Comparison of ENCODE assay signal across 9 mouse cellular contexts in genomic region chr1:62786255-62786654, GRCm38 (mm10).
DNase-seq lines count a peak whose midpoint lies in the region; ATAC-seq and TF ChIP-seq lines count a peak whose summit lies in the region.
"Had no signal": no experiment of that assay in that cellular context is flagged by ENCODE, and none has a peak within 500 bp of the region (broad histone marks: within the 10 kb centered on the region; RNA-seq: fewer than 3 reads in every experiment).

No protein-coding gene starts in this region.

- H3K4me1 ChIP-seq in heart, postnatal 0 days (ENCODE audit: control insufficient read depth, insufficient read depth): peaks cover 10% of the 10 kb centered on the region
- peaks cover 8% of the 10 kb centered on the region for H3K4me1 ChIP-seq in heart, embryonic 11.5 days (ENCODE audit: control insufficient read depth, insufficient read depth, low read length)
- H3K4me1 ChIP-seq in embryonic facial prominence, embryonic 11.5 days (ENCODE audit: control insufficient read depth, insufficient read depth, low read length): no peaks in the 10 kb centered on the region

- no peaks in the 10 kb centered on the region for H3K9me3 ChIP-seq in heart, postnatal 0 days (replicated peaks; ENCODE audit: control insufficient read depth, low read length)
- H3K9me3 ChIP-seq in heart, embryonic 11.5 days (replicated peaks; ENCODE audit: control insufficient read depth, low read length): no peaks in the 10 kb centered on the region
- H3K9me3 ChIP-seq in embryonic facial prominence, embryonic 11.5 days (replicated peaks; ENCODE audit: control insufficient read depth, low read length): no peaks in the 10 kb centered on the region
- H3K9me3 ChIP-seq: hindbrain, embryonic 15.5 days had no signal

- no peak overlapping the region for H3K4me3 ChIP-seq in heart, postnatal 0 days (ENCODE audit: low read depth, low read length)
- no peak overlapping the region for H3K4me3 ChIP-seq in heart, embryonic 11.5 days (ENCODE audit: low read depth, low read length)
- no peak overlapping the region for H3K4me3 ChIP-seq in embryonic facial prominence, embryonic 11.5 days (ENCODE audit: low read depth, low read length)
- H3K4me3 ChIP-seq: hindbrain, embryonic 15.5 days had no signal

- TF ChIP-seq CTCF in heart, postnatal 0 days (IDR thresholded peaks at IDR 0.05; ENCODE audit: low read depth): peak; percentile 84

- ATAC-seq in heart, postnatal 0 days (ENCODE audit: insufficient read depth, low read depth): no peak
- no peak for ATAC-seq in heart, embryonic 11.5 days (replicated peaks; ENCODE audit: insufficient number of reproducible peaks, low FRiP score, low TSS enrichment)
- no peak for ATAC-seq in embryonic facial prominence, embryonic 11.5 days (replicated peaks; ENCODE audit: insufficient number of reproducible peaks, low FRiP score, low TSS enrichment, low read depth)
- ATAC-seq in megakaryocyte progenitor cell, adult 5-6 weeks (replicated peaks; ENCODE audit: poor library complexity): peak; percentile 69

- WGBS in heart, postnatal 0 days: 24% methylated on average over 5 of the region's 5 CpGs
- WGBS in heart, embryonic 11.5 days (ENCODE audit: insufficient replicate concordance): 22% methylated on average over 5 of the region's 5 CpGs
- 23% methylated on average over 5 of the region's 5 CpGs for WGBS in embryonic facial prominence, embryonic 11.5 days

- H3K36me3 ChIP-seq in heart, postnatal 0 days (replicated peaks; ENCODE audit: control insufficient read depth, insufficient read depth, low read length): 0 out of 2 replicates have a peak, but pooled peaks cover 3% of the 10 kb centered on the region
- no peaks in the 10 kb centered on the region for H3K36me3 ChIP-seq in heart, embryonic 11.5 days (ENCODE audit: control insufficient read depth, insufficient read depth, low read length)
- H3K36me3 ChIP-seq in embryonic facial prominence, embryonic 11.5 days (replicated peaks; ENCODE audit: control insufficient read depth, insufficient read depth, low read depth, low read length): no peaks in the 10 kb centered on the region
- H3K36me3 ChIP-seq: hindbrain, embryonic 15.5 days had no signal

- H3K9ac ChIP-seq in heart, postnatal 0 days (replicated peaks; ENCODE audit: low read depth, low read length): no peak overlapping the region
- H3K9ac ChIP-seq in heart, embryonic 11.5 days (ENCODE audit: low read depth, low read length): no peak overlapping the region
- no peak overlapping the region for H3K9ac ChIP-seq in embryonic facial prominence, embryonic 11.5 days (replicated peaks; ENCODE audit: low read length)
- H3K9ac ChIP-seq: hindbrain, embryonic 15.5 days had no signal

- H3K4me2 ChIP-seq in heart, postnatal 0 days (ENCODE audit: low read depth, low read length): no peak overlapping the region
- no peak overlapping the region for H3K4me2 ChIP-seq in heart, embryonic 11.5 days
- no peak overlapping the region for H3K4me2 ChIP-seq in embryonic facial prominence, embryonic 11.5 days (ENCODE audit: low read depth, low read length)
- H3K4me2 ChIP-seq: hindbrain, embryonic 15.5 days had no signal

- DNase-seq in heart, postnatal 0 days (ENCODE audit: low spot score): peak; percentile 58
- peak; percentile 38 for DNase-seq in CD4-positive helper T cell, adult 2 months (ENCODE audit: low read depth, low spot score)
- DNase-seq in adrenal gland, postnatal 10 days: peak; percentile 73
- peak; percentile 83 for DNase-seq in embryonic facial prominence, embryonic 11.5 days (ENCODE audit: low spot score)
- peak; percentile 88 to 89 for DNase-seq in layer of hippocampus, postnatal 10 days (ENCODE audit: low spot score in 2 of 2)
- DNase-seq in thymus, postnatal 25 days: peak; percentile 54

- H3K27me3 ChIP-seq in heart, postnatal 0 days (ENCODE audit: control insufficient read depth, insufficient read depth, low read length): no peaks in the 10 kb centered on the region
- H3K27me3 ChIP-seq in heart, embryonic 11.5 days (ENCODE audit: control insufficient read depth, insufficient read depth, low read length): no peaks in the 10 kb centered on the region
- H3K27me3 ChIP-seq in embryonic facial prominence, embryonic 11.5 days (ENCODE audit: control insufficient read depth, insufficient read depth, low read length): no peaks in the 10 kb centered on the region
- H3K27me3 ChIP-seq: hindbrain, embryonic 15.5 days had no signal

- H3K27ac ChIP-seq in heart, postnatal 0 days (ENCODE audit: low read depth): no peak overlapping the region
- H3K27ac ChIP-seq in heart, embryonic 11.5 days (ENCODE audit: low read depth, low read length): no peak overlapping the region
- H3K27ac ChIP-seq in embryonic facial prominence, embryonic 11.5 days (replicated peaks; ENCODE audit: low read depth, low read length): no peak overlapping the region
- H3K27ac ChIP-seq: hindbrain, embryonic 15.5 days had no signal

- no peak for TF ChIP-seq EP300 in heart, postnatal 0 days (IDR thresholded peaks at IDR 0.05; ENCODE audit: low read depth)

Comparison
In these comparisons a context has a peak if more than half of its experiments do, and no peak if none do; other contexts are left out.
1. DNase-seq: peak in every context shown above with its lines; median percentile 88 in layer of hippocampus, postnatal 10 days; 83 in embryonic facial prominence, embryonic 11.5 days; 73 in adrenal gland, postnatal 10 days; 58 in heart, postnatal 0 days; 54 in thymus, postnatal 25 days; 38 in CD4-positive helper T cell, adult 2 months.